Mouse (Mus musculus): ENCODE measurements around the gene Dhx15. TPM values are rescaled to one million over a fixed set of nuclear protein-coding genes. Genes with fewer than 3 reads are reported as not detected.

Dhx15 gene
- total RNA-seq, 2 experiments from 2014 or later = 49.8 to 58.4 TPM

- intact Hi-C loops (cut with DNase I) = no loop called here
- DNase-seq (ENCODE audit: low spot score) = no peak
Observed at GRCm38 (mm10) chr5:52149138-52149537, 41.2 kb downstream of the Dhx15 start.

- DNase-seq (ENCODE audit: low spot score) = no peak
- intact Hi-C loops (cut with DNase I) = no loop called here
Observed at GRCm38 (mm10) chr5:52147141-52147540, 43.2 kb downstream of the Dhx15 start.

GRCm38 (mm10) chr5:52145684-52146083 is 44.6 kb downstream of the Dhx15 start:
- intact Hi-C loops (cut with DNase I) = no loop called here
- no peak for DNase-seq (ENCODE audit: low spot score)

GRCm38 (mm10) chr5:52141936-52142335 is 48.4 kb downstream of the Dhx15 start:
- intact Hi-C loops (cut with DNase I) = no loop called here
- no peak for DNase-seq (ENCODE audit: low spot score)

- intact Hi-C loops (cut with DNase I) = no loop called here
- no peak for DNase-seq (ENCODE audit: low spot score)
Observed at GRCm38 (mm10) chr5:52138819-52139218, 51.5 kb downstream of the Dhx15 start.

- intact Hi-C loops (cut with DNase I) = no loop called here
- no peak for DNase-seq (ENCODE audit: low spot score)
Observed at GRCm38 (mm10) chr5:52138134-52138533, 52.2 kb downstream of the Dhx15 start.

GRCm38 (mm10) chr5:52135460-52136141 is 54.7 kb downstream of the Dhx15 start:
- intact Hi-C loops (cut with DNase I) = no loop called here

GRCm38 (mm10) chr5:52132840-52133239 is 57.5 kb downstream of the Dhx15 start:
- intact Hi-C loops (cut with DNase I) = no loop called here
- DNase-seq (ENCODE audit: low spot score) = no peak

More at GRCm38 (mm10) chr5:52135460-52136141, 54.7 kb downstream of the Dhx15 start:
- DNase-seq (ENCODE audit: low spot score) = no peak

GRCm38 (mm10) chr5:52132092-52132491 is 58.2 kb downstream of the Dhx15 start:
- intact Hi-C loops (cut with DNase I) = no loop called here
- no peak for DNase-seq (ENCODE audit: low spot score)

- intact Hi-C loops (cut with DNase I) = no loop called here
Observed at GRCm38 (mm10) chr5:52131389-52131788, 58.9 kb downstream of the Dhx15 start.

GRCm38 (mm10) chr5:52130496-52130895 is 59.8 kb downstream of the Dhx15 start:
- intact Hi-C loops (cut with DNase I) = no loop called here
- DNase-seq (ENCODE audit: low spot score) = no peak

More at GRCm38 (mm10) chr5:52131389-52131788, 58.9 kb downstream of the Dhx15 start:
- no peak for DNase-seq (ENCODE audit: low spot score)

GRCm38 (mm10) chr5:52126263-52126662 is 64.1 kb downstream of the Dhx15 start:
- intact Hi-C loops (cut with DNase I) = no loop called here
- DNase-seq (ENCODE audit: low spot score) = no peak

GRCm38 (mm10) chr5:52125854-52126253 is 64.5 kb downstream of the Dhx15 start:
- intact Hi-C loops (cut with DNase I) = no loop called here
- DNase-seq (ENCODE audit: low spot score) = no peak

- DNase-seq (ENCODE audit: low spot score) = no peak
- intact Hi-C loops (cut with DNase I) = no loop called here
Observed at GRCm38 (mm10) chr5:52122146-52122545, 68.2 kb downstream of the Dhx15 start.

GRCm38 (mm10) chr5:52119822-52120221 is 70.5 kb downstream of the Dhx15 start:
- DNase-seq (ENCODE audit: low spot score) = no peak
- intact Hi-C loops (cut with DNase I) = loop anchor here (5.0 to 10.0 kb wide), 3 partner anchors 122 to 402 kb away; partner anchors contain the start of gene Sod3

- intact Hi-C loops (cut with DNase I) = loop anchor here (5.0 to 10.0 kb wide), 3 partner anchors 123 to 403 kb away; partner anchors contain the start of gene Sod3
Observed at GRCm38 (mm10) chr5:52119192-52119591, 71.1 kb downstream of the Dhx15 start.

GRCm38 (mm10) chr5:52117829-52118228 is 72.5 kb downstream of the Dhx15 start:
- DNase-seq (ENCODE audit: low spot score) = no peak
- intact Hi-C loops (cut with DNase I) = loop anchor here (5.0 to 10.0 kb wide), 3 partner anchors 124 to 404 kb away; partner anchors contain the start of gene Sod3

More at GRCm38 (mm10) chr5:52119192-52119591, 71.1 kb downstream of the Dhx15 start:
- DNase-seq (ENCODE audit: low spot score) = no peak

GRCm38 (mm10) chr5:52116404-52116803 is 73.9 kb downstream of the Dhx15 start:
- intact Hi-C loops (cut with DNase I) = loop anchor here (5.0 to 10.0 kb wide), 3 partner anchors 126 to 406 kb away; partner anchors contain the start of gene Sod3
- no peak for DNase-seq (ENCODE audit: low spot score)

GRCm38 (mm10) chr5:52115821-52116317 is 74.4 kb downstream of the Dhx15 start:
- peak; percentile 21 for DNase-seq (ENCODE audit: low spot score)
- intact Hi-C loops (cut with DNase I) = loop anchor here (5.0 to 10.0 kb wide), 3 partner anchors 126 to 406 kb away; partner anchors contain the start of gene Sod3

- intact Hi-C loops (cut with DNase I) = loop anchor here (5.0 to 10.0 kb wide), 3 partner anchors 127 to 407 kb away; partner anchors contain the start of gene Sod3
- no peak for DNase-seq (ENCODE audit: low spot score)
Observed at GRCm38 (mm10) chr5:52114751-52115451, 75.4 kb downstream of the Dhx15 start.

Data from heart, postnatal 25 days (tissue).